Mouse (Mus musculus) right cerebral cortex, adult 2 months (tissue): Measurements from ENCODE around the gene Midn.

Experiments used
- DNase-seq, 2 experiments: peaks; one replicate each; pipeline ENCODE4 v3.0.0; 2021 to 2022; ENCODE audit warnings: low spot score in 2 of 2

The Midn gene

DNA sequence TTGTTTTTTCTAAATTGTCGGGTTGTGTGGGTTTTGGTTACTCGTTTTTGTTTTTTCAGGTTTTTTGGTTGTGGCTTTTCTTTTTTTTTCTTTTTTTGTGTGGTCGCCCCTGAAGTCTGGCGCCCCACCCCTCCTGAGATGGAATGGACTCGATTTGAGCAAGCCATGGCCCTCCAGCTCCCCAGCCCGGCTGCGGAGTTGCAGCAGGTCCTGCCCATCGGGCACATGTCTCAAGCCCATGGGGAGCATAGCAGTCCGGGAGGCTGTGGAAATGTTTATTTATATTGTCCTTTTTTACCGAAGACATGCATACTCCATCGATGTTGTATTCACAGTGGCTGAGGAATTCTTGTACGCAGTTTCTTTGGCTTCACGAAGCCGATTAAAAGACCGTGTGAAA is 23.2 kb downstream of the Midn start:
- DNase-seq = no peak

DNA sequence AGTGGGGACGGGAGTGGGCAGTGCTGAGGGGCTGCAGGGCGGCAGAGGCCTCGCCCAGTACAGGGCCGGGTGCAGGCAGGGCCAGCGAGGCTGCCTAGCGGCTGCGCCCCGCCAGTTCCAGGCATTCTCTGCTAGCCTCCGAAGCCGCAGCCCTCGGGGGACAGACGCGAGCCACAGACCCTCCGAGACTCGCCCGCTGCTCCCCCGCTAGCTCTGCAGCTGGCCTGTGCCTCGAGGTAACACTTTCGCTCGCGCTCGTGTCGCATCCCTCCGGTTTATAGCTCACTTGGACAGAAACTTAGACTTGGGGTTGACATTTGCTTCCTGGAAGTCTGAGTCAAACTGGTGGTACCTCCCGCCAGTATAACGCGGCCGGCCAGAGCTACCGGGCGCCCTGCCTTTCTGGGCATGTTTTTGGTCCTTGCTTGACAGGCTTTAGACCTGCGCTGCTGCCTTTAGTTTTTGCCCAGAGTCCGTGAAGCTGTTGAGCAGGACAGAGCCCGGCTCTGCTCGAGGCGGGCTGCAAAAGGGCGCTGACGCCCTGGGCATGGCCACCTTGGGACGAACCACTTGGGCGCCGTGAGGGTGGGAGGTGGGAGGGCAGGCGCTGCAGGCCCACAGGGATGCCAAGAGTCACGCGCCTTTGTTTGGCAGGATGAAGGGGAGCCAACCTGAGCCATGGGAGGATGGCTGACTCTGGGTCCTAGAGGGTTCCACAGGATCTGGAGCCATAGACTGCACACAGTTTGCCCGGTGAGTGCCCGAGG is 23.9 kb downstream of the Midn start:
- DNase-seq = peak in 1 of 2 experiments; percentile 3

DNA sequence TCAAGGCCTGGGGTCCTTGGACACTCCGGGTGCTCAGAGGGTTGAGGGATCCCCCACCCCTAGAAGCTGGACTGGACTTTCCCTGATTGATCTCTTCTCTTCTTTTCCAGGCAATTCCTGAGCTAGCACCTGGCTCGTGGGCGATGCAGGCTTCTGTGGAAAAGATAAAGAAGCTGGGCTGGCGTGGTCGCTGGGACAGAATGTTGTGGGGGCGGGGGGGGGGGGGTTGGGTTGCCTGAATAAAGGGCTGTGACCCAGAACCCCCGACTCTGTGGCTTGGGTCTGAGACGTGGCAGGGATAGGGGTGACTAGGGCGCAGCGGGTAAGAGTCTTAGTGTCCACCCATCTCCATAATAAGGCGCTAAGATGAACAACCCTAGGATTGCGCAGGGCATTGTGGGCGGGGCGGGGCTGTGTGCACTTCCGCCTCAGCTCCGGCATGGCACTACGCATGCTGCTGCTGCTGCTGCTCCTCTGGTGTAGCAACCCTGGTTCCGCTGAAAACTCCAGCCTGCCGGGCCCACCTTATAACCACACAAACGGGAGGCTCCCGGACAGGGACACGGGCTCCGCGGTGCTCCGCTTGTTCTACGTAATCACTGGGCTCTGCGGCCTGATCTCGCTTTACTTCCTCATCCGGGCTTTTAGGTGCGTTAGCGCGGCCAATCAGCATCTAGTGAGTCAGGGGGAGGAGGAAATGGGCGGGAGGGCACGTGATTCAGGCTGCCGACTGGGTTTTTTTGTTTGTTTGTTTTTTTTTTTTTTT is 24.6 kb downstream of the Midn start, which contains the start of gene 1600002K03Rik:
1600002K03Rik (plus strand) TSS at position 418 of the 766 bp plus-strand sequence.
- peak; percentile 87 to 93 for DNase-seq

DNA sequence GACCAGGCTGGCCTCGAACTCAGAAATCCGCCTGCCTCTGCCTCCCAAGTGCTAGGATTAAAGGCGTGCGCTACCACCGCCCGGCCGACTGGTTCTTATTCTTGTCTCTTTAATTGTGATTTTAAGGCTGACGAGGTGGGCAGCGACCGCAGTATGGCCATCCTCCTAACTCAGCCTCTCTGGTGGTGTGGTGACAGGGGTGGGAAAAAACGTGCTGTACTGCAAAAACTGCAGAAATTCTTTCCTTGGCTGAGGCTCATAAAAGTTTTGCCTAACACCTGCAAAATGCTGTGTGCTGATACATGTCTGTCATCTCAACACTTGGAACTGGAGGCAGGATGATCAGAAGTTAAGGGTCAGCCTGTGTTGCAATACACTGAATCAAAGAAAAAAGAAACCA is 25.3 kb downstream of the Midn start:
- DNase-seq = no peak

- DNase-seq = peak in 1 of 2 experiments; percentile 4
These were observed 26.0 kb downstream of the Midn start for GRCm38 (mm10) chr10:80173955-80174640.

DNA sequence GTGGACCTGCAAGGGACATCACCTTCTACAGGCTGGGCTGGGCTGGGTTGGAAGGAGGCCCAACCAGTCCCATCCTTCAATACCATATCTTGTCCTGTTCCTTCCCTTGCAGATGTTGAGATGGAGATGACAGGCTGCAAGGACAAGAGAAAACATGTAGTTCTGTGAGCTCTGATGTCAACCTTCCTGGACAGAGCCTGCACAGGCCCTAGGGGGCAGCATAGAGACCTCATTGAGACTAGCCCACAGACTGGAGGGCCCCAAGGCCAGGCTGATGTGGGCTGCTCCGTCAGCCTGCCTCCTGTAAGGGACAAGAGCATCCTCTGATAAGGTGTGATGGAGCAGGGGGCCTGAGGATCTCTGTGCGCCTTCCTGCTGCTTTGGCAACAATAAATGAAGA is 26.6 kb downstream of the Midn start:
- peak in 1 of 2 experiments; percentile 7 for DNase-seq

DNA sequence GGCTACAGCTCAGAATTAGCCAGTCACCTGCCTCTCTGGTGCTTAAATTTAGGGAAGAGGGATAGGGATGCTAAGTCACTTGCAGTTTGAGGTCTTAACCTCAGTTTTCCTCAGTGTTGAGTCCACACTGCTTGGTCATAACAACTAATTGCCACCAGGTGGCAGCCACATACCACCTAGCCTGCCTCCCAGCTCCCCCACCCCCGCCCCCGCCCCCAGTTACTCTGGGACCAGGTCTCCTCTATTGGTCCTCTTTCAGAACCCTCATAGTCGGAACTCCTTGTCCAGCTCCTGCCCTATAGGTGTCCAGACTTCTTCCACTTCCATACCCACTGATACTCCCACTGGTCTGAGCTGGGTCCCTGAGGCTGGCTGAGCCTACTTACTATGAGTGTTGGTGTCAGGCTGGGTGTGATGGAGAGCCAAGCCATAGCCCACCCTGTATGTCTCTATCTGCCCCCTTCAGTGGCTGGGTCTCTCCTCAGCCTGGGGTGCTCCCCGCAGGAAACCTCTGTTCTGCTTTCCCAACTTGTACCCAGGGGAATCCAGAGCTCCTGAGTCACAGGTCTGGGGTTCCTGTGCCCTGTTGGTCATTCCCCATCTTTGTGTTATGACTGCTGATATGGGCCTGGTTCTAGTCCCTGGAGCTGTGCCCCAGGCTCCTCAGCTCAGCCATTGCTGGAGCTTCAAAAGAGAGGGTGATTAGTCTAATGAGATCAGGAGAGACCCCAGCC is 27.6 kb downstream of the Midn start:
- no peak for DNase-seq

DNA sequence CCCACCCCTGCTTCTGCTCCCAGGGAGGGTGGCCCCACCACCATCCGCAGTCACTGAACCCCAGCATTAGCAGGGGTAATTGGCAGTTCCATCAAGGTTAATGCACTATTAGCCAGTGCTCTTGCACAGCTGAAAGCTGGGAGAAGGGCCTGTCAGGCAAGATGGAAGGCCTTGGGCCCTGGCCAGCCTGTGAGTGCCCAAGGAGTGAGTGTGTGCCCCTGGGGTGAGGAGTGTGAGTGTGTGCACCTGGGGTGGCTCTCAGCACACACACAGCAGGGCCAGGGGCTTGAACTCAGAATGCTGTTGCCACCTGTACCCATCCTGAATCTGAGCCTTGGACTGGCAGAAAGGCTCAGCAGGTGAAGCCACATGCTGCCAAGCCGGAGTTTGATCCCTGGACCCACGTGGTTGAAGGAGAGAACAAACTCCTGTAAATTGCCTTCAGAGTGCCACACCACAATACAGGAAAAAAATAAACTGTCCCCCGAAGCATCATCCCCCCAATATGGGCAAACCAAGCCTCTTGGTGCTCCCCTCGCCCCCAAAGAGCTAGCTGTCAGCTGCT is 28.3 kb downstream of the Midn start:
- no peak for DNase-seq

- DNase-seq = no peak
These were observed 29.6 kb downstream of the Midn start for GRCm38 (mm10) chr10:80177441-80178279.

DNA sequence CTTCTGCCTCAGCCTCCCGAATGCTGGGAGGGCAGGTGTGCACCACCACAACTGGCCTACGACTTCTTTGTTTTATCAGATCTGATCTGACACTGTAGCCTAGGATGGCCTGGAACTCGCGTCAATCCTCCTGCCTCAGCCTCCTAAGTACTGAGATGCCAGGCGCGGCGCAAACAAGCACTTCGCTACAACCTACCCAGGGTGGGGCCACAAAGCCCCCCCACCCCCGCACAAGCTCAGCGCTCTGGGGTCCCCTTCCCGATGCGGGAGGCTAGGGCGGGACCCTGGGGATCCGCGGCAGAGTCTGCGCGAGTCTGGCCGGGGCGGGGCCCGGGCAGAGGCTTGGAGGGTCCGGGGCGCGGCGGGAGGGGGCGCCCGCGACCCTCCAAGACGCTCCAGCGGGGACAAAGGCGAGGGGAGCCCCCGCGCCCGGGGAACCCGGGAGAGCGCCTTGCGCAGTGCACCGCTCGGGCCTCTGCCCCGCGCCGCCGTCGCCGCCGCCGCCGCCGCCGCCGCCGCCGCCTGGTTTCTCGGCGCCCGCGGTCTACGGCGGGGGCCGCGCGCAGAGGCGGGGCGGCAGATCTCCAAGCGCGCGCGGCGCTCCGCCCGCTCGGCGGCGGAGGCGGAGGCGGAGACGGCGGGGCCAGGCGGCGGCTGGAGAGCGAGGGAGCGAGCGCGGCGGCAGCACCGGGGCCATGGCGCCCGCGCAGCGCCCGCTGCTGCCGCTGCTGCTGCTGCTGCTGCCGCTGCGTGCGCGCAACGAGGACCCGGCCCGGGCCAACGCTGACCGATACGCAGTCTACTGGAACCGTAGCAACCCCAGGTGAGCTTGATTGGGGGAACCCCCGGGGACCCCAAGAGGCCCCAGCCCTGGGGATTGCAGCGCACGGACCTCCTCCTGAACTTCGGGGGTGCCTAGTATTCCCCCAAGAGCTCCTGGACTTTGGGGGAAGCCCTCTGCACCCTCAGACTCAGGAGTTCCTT is 31.3 kb downstream of the Midn start, which contains the start of gene Efna2:
Efna2 (plus strand) TSS at position 415 of the 984 bp plus-strand sequence.
- peak in 1 of 2 experiments; percentile 33 for DNase-seq

DNA sequence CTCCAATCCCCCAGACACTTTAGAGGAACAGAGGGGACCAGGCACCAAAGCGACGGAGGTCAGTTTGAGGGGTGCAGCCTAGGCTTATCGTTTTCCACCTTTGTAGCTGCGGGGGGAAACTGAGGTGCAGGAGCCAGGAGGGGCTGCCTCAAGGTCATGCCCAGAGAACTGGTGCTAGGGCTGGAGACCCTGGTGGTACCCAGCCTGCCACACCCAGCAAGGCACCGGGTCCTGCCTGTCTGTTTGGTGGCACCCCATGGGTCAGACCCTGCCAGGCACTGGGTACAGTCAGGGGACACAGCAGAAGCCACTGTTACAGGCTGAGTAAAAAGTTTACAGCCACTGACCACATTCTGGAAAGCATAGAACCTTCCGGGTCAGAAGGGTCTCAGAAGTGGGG is 32.2 kb downstream of the Midn start:
- DNase-seq = no peak

DNA sequence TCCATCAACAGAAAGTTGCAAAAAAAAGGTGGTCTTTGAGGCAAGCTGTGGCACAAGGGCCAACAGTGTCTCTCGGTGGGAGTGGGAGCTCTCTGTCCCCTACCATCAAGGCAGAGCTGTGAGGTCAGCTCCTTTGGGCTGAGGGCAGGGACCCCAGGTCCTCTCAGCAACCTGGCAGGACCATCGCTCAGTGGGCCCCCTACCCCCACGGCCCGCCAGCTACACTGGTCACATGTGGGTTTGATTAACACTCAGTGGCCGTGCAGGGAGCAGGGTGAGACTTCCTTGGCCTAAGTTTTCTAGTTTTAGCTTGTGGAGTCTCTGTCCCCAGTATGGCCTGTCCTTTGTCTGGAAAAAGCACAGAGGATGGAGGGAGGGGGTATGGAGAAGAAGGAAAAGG is 32.8 kb downstream of the Midn start:
- DNase-seq = no peak

DNA sequence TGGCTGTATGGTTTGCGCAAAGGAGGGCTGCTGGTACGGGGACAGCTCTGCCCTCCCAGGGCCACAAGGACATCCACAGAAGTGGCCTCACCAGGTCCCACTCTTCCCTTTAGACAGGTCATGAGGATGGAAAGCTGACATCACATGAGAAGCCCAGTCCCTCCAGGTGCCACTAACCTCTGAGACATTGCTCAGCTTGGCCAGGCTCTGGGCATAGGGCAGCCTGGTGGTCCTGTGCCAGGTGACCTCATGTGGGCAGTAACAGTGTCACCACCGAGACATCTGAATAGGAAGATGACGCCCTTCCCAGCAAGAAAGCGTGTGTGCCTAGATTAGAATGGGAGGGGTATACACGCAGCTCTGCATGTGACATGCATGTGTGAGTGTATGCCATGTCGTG is 34.5 kb downstream of the Midn start:
- DNase-seq = no peak

DNA sequence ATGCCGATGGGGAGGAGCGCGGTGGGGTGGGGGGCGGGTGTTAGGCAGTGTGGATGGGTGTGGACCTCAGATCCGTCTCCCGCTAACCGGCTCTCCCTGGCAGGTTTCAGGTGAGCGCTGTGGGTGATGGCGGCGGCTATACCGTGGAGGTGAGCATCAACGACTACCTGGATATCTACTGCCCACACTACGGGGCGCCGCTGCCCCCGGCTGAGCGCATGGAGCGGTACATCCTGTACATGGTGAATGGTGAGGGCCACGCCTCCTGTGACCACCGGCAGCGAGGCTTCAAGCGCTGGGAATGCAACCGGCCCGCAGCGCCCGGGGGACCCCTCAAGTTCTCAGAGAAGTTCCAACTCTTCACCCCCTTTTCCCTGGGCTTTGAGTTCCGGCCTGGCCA is 38.6 kb downstream of the Midn start:
- no peak for DNase-seq

GRCm38 (mm10) chr10:80187739-80188138 is 39.7 kb downstream of the Midn start:
- no peak for DNase-seq

- DNase-seq = no peak
These were observed 40.5 kb downstream of the Midn start for GRCm38 (mm10) chr10:80188453-80189024.

DNA sequence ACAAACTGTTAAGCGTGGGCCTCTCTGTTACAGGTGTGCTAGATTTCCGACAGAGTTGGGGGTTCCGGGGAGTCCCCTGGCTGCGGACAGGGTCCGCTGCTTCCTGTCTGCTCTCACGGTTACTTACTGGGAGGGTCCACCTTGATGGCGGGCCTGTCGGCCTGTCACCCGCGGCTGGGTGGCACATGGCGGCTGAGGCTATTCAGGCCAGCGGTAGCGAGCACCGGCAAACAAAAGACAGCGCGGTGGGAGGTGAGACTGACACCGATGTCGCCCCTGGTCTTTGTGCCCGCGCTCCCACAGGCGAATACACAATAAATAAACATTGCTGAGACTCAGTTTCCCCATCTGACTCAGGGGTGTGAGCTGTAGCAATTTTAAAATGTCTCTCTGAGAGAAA is 41.9 kb downstream of the Midn start:
- no peak for DNase-seq

DNA sequence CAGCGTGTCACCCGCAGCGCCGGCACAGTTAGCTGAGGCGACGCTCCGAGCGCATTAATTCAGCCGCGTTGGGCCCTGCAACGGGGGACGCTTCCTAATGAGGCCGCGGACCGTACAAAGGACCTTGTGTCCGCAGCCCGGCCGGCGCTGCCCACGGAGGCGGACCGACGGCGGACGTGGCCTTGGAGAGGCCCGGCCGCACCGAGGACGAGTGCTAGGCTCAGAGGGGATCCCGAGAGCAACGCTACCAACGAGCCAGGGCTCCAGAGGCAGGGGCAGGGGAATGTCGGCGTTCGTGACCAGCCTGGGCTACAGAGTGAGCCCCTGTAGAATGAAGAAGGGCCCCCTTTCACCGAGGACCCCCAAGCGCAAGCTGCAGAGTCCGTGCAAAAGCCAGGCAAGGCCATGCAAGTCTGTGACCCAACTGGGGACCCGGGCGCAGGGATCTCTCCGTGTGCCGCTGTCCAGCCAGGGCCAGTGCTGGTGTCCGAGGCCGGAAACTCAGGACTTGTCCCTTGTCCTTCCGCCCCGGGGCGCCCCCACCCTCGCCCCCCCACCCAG is 42.5 kb downstream of the Midn start:
- DNase-seq = peak in 1 of 2 experiments; percentile 50
